Mouse (Mus musculus) CD8-positive naive resting alpha-beta T cell, adult 57 days (primary cell): Measurements from ENCODE around the gene Gpha2. TPM values are rescaled to one million over a fixed set of nuclear protein-coding genes. Genes with fewer than 3 reads are reported as not detected.

Source experiments
- total RNA-seq: library from RNA; stranded (reverse); gene quantifications from one replicate; pipeline ENCODE4 v1.2.4, GENCODE M21; 2023

Gene Gpha2
- not detected for total RNA-seq

DNA sequence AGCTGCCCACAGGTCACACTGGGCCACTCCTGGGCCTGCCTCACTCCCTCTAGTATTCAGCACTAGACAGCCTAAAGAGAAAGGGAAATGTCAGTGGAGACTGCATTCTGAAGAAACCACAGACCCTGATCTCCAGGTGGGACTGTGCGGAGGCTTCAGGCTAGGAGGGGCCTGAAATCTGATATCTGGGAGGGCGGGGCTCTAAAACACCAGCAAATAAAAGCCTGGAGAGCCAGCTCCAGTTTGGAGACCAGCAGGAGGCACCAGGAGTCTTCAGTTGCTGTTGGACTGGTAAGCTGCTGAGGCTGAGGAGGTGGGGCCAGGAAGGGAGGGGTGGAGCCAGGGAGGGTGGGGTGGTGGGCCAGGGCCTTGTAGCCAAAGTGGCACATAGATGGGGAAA is at the start of gene Gpha2:
TSS of gene Gpha2 (plus strand) at position 246 of the 400 bp plus-strand sequence.

DNA sequence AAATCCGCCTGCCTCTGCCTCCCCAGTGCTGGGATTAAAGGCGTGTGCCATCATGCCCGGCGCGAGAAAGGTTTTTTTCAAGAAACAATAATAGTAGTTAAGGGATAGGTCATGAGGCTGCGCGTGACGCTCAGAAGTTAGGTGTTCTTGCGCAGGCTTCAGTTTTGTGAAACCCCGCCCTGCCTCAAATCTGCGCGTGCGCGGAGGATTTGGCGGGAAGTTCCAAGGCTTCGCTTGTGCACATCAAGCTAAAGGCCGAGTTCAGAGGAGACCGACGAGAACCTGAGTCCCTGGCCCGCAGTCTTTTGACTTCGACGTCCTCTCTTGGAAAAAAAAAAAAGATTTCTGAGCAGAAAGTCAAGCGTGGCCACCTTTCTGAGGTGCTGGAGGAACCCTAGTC is 42.0 kb upstream of the Gpha2 start, which contains the start of gene Majin:
TSS of gene Majin (plus strand) at position 258 of the 400 bp plus-strand sequence.

DNA sequence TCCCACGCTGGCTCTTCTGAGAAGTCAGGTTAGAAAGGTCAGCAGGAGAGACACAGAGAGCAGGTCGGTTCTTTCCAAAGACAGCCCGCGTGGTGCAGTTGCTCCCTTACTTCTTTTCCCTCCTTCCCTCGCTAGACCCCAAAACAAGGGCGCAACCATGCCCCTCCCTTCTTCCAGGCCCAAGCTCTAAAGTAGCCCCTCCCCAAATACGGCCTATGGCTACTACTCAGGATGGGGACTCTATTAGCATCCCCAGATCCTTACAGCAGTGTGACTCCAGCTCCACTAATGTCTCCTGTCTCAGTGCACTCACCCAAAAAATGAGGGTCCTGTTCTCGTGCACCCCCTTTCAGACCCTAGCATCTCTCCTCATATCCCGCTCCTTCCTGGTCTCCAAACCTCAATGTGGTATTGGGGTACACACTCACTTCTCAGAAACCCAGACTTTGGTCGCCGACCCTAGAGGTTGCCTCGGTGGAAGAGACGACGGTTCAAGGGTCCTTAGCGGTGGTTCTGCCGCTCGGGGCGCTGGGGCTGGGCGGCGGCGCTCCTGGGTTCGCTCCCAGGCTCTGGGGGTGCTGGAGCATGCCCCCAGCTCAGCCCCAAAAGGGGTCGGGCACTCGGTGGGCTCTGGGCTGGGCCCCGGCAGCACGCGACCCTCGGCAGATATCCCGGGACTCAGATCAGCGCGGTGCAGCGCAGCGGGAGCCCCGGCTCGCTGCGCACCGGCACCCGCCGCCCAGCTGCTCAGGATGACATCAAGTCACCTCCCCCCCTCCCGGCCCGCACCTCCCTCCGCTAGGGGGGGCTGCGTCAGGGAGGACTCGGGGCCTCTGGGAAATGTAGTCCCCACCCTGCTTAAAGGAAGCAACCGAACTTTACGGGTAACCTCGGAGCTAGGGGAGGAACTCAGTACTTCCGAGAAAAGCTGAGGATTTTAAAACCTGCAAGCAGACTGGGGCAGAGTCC is 9.2 kb downstream of the Gpha2 start, which contains the start of gene Ppp2r5b:
TSS of gene Ppp2r5b (minus strand) at position 789 of the 969 bp plus-strand sequence.

DNA sequence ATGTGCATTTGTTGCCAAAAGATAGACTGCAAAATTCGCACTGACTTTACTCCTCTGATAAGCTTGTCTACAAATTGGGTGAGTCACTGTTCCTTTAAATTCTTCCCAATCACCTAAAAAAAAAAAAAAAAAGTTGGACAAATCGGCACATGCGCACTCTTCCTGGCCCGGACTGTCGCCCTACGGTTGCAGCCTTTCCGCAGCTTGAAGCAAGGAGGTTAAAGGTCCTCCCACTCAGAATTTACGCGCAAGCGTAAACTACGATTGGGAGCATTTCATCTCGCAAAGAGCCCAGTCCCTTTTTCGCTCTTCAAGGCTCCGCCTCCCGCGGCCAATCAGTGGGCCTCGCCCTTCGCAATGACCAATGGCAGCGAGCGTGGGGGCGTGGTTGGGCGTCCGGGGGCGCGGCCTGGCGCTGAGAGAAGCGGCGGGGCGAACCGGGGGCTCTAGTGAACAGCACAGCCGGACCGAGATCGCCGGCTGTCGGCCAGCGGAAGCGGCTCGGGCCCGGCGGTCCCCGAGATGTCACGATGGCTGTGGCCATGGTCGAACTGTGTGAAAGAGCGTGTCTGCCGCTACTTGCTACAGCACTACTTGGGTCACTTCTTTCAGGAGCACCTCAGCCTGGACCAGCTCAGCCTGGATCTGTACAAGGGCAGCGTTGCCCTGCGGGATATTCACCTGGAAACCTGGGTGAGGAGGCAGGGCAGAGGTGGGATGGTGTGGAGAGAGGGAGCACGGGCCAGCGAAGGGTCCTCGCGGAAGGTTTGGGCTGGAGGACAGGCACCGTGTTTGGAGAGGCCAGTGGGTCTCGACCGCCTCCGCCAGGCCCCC is 15.3 kb downstream of the Gpha2 start, which contains the start of gene Atg2a:
TSS of gene Atg2a (plus strand) at position 395 of the 834 bp plus-strand sequence.

DNA sequence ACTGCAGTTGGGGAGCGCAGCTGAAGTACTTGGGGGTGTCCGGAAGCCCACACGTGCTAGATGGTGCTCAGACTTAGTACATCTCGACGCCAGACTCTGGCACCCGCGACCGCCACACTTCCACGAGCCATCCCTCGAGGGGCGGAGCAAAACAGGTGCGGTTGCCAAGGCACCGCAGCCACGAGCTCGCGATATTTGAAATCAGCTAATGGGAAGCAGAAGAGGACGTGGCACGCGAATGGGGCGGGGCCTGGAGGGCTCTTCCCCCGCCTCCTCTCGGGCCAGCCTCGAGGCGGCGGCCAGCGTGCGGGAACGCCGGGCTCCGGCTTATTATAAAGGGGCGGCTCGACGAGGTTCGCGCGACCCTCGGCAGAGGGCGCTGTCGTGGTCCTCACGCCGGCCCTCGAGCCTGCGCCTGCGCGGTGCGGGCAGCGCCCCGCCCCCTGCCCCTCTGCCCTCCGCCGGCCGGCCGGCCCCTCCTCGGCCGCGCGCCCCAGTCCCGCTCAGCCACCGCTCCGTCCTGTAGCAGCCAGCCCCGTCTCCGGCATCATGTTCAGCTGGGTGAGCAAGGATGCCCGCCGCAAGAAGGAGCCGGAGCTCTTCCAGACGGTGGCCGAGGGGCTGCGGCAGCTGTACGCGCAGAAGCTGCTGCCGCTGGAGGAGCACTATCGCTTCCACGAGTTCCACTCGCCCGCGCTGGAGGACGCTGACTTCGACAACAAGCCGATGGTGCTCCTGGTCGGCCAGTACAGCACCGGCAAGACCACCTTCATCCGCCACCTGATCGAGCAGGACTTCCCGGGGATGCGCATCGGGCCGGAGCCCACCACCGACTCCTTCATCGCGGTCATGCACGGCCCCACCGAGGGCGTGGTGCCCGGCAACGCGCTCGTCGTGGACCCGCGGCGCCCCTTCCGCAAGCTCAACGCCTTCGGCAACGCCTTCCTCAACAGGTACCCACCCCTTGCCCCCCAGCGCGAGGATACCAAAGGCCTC is 50.5 kb downstream of the Gpha2 start, which contains the start of gene Ehd1:
TSS of gene Ehd1 (plus strand) at position 300 of the 996 bp plus-strand sequence.

Other genes starting within 250 kb of the Gpha2 start
- not detected for gene Slc22a20, start 240.2 kb upstream of the Gpha2 start, total RNA-seq
- 143 TPM for gene Capn1, start 210.5 kb upstream of the Gpha2 start, total RNA-seq
- gene Syvn1, start 179.8 kb upstream of the Gpha2 start, total RNA-seq, result 46.9 TPM
- gene Mrpl49, start 168.6 kb upstream of the Gpha2 start, total RNA-seq, result 18.0 TPM
- gene Fau, start 168.5 kb upstream of the Gpha2 start, total RNA-seq, result 3,401 TPM
- 11.9 TPM for gene Znhit2, start 165.2 kb upstream of the Gpha2 start, total RNA-seq
- gene Tm7sf2, start 158.0 kb upstream of the Gpha2 start, total RNA-seq, result 18.8 TPM
- 110 TPM for gene Vps51, start 149.1 kb upstream of the Gpha2 start, total RNA-seq
- gene Tmem262, start 146.3 kb upstream of the Gpha2 start, total RNA-seq, result not detected
- not detected for gene Gm28374, start 144.1 kb upstream of the Gpha2 start, total RNA-seq
- gene Zfpl1, start 141.4 kb upstream of the Gpha2 start, total RNA-seq, result 44.0 TPM
- 0.89 TPM for gene Cdca5, start 141.4 kb upstream of the Gpha2 start, total RNA-seq
- gene AC131692.1, start 132.0 kb upstream of the Gpha2 start, total RNA-seq, result not detected
- not detected for gene Naaladl1, start 120.6 kb upstream of the Gpha2 start, total RNA-seq
- 9.6 TPM for gene Sac3d1, start 107.7 kb upstream of the Gpha2 start, total RNA-seq
- gene Snx15, start 98.1 kb upstream of the Gpha2 start, total RNA-seq, result 32.0 TPM
- gene Batf2, start 85.4 kb upstream of the Gpha2 start, total RNA-seq, result not detected
- 26.0 TPM for gene Arl2, start 84.8 kb upstream of the Gpha2 start, total RNA-seq
- gene Majin, start 42.0 kb upstream of the Gpha2 start, total RNA-seq, result not detected
- gene Ppp2r5b, start 9.5 kb downstream of the Gpha2 start, total RNA-seq, result 21.7 TPM
- gene Atg2a, start 15.3 kb downstream of the Gpha2 start, total RNA-seq, result 156 TPM
- 86.5 TPM for gene Ehd1, start 50.3 kb downstream of the Gpha2 start, total RNA-seq
- 9.1 TPM for gene Cdc42bpg, start 80.1 kb downstream of the Gpha2 start, total RNA-seq
- 46.4 TPM for gene Men1, start 108.6 kb downstream of the Gpha2 start, total RNA-seq
- gene Map4k2, start 114.8 kb downstream of the Gpha2 start, total RNA-seq, result 585 TPM
- 936 TPM for gene Sf1, start 137.3 kb downstream of the Gpha2 start, total RNA-seq
- gene Pygm, start 158.0 kb downstream of the Gpha2 start, total RNA-seq, result 20.2 TPM
- 721 TPM for gene Rasgrp2, start 173.0 kb downstream of the Gpha2 start, total RNA-seq
- gene Nrxn2, start 192.4 kb downstream of the Gpha2 start, total RNA-seq, result 0.49 TPM